Mouse (Mus musculus) liver, adult 2 months (tissue): ENCODE data around the gene Hipk2.

Source experiments
- CTCF ChIP-seq: fragments of 200-500 bp; IDR thresholded peaks from 2 replicates; pipeline ENCODE4 v1.5.1; 2011; ENCODE audit warnings: low read depth, low read length, control low read depth
- POLR2A ChIP-seq: fragments of 200-500 bp; IDR thresholded peaks from 2 replicates; pipeline ENCODE4 v1.6.1; 2011; ENCODE audit warnings: low read length, control low read depth; ENCODE audit not compliant: insufficient read depth; ENCODE audit errors: extremely low read depth

DNA sequence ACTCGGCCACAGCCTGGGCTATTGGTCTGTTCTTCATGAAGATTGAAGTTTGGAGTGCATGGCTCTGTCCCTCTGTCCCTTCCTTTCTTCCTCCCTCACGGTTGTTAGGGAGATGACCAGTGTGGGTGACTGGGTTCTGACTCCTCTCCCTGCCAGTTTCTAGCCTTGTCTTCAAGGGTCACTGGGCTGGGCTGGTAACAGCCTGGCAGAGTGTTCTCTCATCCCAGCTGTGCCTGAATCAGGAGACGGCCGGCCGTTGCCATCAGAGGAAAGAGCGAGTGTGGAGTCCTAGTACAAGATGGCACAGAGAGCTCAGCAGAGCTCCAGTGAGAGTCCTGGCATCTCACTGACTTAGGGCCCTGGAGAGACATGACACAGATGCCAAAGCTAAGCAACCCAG is 32.4 kb upstream of the Hipk2 start:
- TF ChIP-seq POLR2A (no peak), CTCF (no peak)
